Mouse (Mus musculus): ENCODE data around the gene Fat3. TPM values are rescaled to one million over a fixed set of nuclear protein-coding genes. Genes with fewer than 3 reads are reported as not detected.

Gene Fat3
- polyA plus RNA-seq, 1 experiment: not detected

DNA sequence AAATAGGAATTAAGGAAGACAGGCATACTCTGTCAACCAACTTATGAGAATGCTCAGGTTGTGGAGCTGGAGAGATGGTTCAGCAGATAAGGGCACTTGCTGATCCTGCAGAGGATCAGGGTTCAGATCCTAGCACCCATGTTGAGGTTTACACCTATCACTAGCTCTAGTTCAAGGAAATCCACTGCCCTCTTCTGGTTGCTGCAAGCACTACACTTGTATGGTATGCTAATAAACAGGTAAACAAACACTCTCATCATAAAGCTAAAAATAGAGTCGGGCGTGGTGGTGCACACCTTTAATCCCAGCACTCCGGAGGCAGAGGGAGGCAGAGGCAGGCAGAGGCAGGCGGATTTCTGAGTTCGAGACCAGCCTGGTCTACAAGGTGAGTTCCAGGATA lies 341.7 kb downstream of the Fat3 start:
- no peak for TF ChIP-seq GATA1 (IDR thresholded peaks at IDR 0.05; ENCODE audit: low read length)

DNA sequence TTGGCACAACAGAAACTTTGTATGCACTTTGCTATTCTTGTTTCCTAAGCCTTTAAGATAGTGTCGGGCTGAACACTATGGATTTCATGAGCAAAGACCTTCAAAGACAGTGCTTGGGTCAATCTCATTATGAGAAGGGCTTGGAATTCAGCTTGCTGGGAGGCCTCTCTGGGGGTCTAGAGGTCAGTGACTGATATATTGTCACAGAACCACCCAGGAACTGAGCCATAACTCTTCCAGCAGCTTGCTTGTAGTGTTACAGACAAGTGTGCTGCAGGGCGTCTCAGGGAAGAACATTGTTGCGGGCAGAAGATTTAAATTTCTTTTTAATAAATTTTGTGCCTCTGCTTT lies 347.5 kb downstream of the Fat3 start:
- TF ChIP-seq GATA1 (IDR thresholded peaks at IDR 0.05; ENCODE audit: low read length): no peak

- no peak for TF ChIP-seq GATA1 (IDR thresholded peaks at IDR 0.05; ENCODE audit: low read length)
Observed at GRCm38 (mm10) chr9:16152756-16153579, 348.1 kb downstream of the Fat3 start.

- no peak for TF ChIP-seq GATA1 (IDR thresholded peaks at IDR 0.05; ENCODE audit: low read length)
Observed at GRCm38 (mm10) chr9:16150046-16150445, 351.0 kb downstream of the Fat3 start.

DNA sequence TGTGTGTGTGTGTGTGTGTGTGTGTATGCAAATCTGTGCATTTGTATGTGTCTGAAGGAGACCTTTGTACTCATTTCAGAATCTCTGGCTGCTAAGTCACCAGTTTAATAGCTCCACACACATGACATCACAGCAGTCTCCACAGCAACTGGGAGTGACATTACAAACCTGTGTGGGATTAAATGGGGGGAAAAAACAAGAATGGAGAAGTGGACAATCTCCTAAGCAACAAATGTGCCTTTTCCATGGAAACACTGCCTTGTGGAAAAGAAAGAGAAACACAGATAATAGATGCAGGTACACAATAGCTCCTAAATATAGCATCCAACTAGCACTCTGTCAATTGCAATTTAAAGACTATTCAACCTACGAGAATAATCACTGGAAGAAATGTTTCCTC lies 353.4 kb downstream of the Fat3 start:
- TF ChIP-seq GATA1 (IDR thresholded peaks at IDR 0.05; ENCODE audit: low read length): no peak

- TF ChIP-seq GATA1 (IDR thresholded peaks at IDR 0.05; ENCODE audit: low read length): no peak
Observed at GRCm38 (mm10) chr9:16144684-16145083, 356.4 kb downstream of the Fat3 start.

DNA sequence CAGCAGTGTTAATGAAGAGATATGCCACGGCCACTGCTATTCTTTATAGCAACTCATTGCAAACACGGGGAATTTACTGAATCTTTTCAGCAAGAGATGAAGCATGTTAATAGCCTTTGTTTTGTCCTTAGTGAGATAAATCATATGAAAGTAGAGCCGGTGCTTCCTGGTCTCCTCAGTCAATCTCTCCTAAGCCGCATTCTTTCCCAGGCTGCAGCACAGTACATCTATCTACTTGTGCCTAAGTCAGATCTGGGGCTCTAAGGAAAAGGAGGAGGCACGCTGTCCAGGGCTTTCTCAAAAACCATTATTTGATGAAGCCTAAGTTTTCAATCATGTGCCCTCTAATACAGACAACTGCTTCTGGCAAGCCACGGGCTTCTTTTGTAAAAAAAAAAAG lies 361.8 kb downstream of the Fat3 start:
- no peak for TF ChIP-seq GATA1 (IDR thresholded peaks at IDR 0.05; ENCODE audit: low read length)

DNA sequence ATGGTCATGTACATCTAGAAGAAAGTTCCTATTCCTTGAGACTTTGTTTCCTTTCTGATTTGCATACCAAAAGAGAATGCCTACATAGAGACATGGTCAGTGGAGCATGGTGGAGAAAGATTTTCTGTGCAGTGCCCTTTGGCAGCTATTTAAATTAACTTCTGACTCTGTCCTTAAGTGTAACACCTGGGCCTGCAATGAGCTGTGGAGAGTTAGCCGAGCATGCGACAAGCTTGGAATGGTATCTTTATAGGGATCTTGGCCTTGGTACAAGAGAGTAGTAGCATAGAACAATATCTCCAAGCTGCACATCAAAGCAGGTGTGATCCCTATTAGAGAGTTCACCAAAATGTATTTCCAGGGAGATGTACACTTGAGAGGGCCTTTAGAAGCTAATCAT lies 368.0 kb downstream of the Fat3 start:
- TF ChIP-seq GATA1 (IDR thresholded peaks at IDR 0.05; ENCODE audit: low read length): no peak

- no peak for TF ChIP-seq GATA1 (IDR thresholded peaks at IDR 0.05; ENCODE audit: low read length)
Observed at GRCm38 (mm10) chr9:16132594-16132993, 368.5 kb downstream of the Fat3 start.

DNA sequence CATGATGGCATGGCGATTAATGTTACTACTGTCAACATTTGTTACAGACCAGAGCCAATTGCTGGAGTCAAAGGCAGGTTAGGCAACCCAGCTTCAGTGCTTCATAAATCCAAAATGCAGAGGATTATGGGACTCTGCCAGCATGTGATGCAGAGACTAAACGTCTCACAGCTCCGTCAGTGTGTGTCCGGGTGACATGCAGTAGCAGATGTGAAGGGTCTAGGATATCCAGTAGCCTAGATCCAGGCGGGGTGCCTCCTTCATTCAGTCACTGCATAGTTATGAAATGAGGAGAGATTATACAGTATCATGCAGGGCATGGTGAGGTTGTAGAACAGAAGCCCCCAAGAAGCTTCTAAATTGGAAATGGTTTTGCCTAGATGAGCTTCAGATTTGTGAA lies 379.3 kb downstream of the Fat3 start:
- no peak for TF ChIP-seq GATA1 (IDR thresholded peaks at IDR 0.05; ENCODE audit: low read length)

DNA sequence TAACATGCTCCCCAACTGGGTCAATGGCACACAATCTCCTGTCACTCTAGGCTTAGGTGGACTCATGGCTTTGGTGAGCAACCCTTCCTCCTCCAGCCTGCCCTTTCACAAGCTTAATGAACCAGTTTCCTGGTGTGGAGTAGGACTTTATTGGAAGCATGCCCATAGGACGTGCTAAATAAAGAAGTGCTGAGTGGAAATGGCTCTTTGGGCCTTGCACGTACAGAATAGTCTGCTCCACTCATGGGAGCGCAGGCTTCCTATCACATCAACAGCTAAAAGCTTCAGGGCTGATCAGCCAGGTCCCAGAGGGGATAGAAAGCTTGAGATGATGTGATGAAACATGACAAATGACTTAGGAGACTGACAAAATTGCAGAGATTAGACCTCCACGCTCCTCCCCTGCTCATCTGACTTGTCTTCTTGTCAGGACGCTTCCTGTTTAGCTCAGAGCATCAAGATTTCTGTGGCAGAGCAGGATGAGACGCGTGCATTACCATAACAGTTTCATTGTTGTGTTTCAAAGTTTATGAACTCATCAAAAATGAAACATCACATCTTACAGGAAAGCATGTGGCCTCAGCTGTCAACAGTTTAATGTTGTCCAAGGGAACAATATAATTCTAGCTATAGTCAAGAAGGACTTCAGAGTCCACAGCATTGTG lies 386.1 kb downstream of the Fat3 start:
- TF ChIP-seq GATA1 (IDR thresholded peaks at IDR 0.05; ENCODE audit: low read length): no peak

DNA sequence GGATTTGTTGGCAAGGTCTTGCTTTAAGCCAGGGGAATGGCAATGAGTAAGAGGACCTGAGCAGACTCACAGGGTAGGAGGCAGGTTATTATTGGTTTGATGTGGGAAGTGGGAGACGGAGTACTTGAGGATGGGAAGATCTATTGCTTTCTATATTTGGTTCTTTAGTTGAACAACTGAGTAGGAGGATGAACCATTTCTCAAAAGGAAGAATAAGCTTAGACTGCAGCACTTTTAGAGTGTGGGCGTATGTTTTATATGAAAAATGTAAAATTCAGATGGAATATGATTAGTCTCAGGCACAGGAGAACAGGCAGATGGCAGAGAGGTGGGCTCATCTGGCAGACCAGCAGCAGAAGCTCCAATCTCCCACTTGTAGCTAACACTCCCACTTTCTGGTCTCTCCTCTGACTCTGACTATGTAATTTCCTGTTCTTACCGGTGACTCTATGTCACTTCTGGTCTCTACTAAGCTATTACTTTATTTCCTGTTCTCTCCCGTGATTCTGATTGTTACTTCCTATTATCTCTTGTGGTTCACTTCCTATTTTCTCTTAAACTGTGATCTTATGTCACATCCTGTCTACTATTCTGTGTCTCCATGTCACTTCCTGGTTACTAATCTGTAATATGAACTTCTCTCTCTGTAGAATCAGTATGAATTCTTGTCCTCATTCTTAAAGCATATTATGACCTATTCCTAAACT lies 387.0 kb downstream of the Fat3 start:
- TF ChIP-seq GATA1 (IDR thresholded peaks at IDR 0.05; ENCODE audit: low read length): no peak

DNA sequence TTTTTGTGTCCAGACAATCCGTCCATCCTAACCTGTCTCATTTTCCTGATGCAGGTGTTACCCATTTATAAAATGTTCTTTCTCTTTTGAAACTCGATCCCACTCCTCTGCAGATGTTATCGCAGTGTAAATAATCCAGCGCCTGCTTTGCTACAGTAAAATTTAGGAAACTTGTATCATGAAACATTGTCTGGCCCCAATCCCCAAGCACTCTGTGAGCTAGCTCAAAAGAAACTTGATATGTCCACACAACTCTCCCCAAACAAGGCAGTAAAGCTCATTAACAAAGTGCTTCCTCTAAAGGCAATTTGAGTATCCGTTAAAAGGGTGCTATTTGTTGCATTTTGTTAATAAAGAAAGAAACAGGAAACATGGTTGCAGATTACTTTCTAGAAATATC lies 393.2 kb downstream of the Fat3 start:
- TF ChIP-seq GATA1 (IDR thresholded peaks at IDR 0.05; ENCODE audit: low read length): no peak

DNA sequence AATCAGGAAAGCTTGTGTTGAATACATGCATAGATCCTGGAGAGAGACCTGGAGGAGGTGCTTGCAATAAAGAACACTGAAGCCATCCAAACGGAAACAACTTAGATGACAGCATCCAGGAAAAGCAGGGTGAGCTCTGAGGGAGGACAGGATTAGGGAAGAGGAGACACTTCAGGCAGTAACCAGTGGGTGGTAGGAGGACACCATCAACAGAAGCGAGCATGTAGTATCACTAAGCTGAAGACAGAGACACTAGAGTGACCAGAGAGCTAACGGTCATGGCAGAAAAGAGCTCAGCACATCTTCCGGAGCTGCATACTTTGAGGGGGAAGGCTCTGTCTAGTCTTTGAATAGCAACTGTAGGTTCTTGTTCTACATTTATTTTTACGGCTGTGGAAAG lies 393.7 kb downstream of the Fat3 start:
- no peak for TF ChIP-seq GATA1 (IDR thresholded peaks at IDR 0.05; ENCODE audit: low read length)

DNA sequence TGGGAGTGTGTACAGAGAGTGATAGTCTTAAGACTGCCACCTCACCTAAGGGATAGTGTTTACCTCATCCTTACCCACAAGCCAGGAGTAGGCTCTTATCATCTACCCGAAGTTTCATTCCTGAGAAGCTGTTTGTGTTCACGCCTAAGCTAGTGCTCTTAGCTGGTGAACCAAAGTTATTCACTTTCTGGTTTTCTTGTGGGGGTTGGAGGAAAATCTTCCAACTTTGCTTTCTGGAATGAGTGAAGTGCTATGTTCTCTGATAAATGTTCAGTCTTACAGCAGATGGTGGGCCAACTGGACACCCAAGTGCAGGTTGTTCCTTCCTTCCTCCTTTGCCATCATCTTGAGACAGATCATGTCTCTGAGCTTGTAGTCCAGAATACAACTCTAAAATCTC lies 402.5 kb downstream of the Fat3 start:
- no peak for TF ChIP-seq GATA1 (IDR thresholded peaks at IDR 0.05; ENCODE audit: low read length)

GRCm38 (mm10) chr9:16093047-16093668 lies 407.9 kb downstream of the Fat3 start:
- TF ChIP-seq GATA1 (IDR thresholded peaks at IDR 0.05; ENCODE audit: low read length): no peak

Measured in G1E-ER4 (cell line).